Mouse (Mus musculus) midbrain, embryonic 12.5 days (tissue): ENCODE data around the gene Pitpnb. TPM values are rescaled to one million over a fixed set of nuclear protein-coding genes. Genes with fewer than 3 reads are reported as not detected.
A peak's percentile ranks its signal among the peaks of the same experiment; 100 is the strongest.

Experiments
- ATAC-seq: fragments of 200-750 bp; cut with Nextera tagmentation; 2 replicates; pipeline ENCODE4 v1.8.0; 2017; ENCODE audit warnings: low read depth, moderate TSS enrichment, moderate library complexity; ENCODE audit not compliant: low FRiP score
- H3K27ac ChIP-seq: fragments of 300-500 bp; sonication (generic); replicated peaks from 2 replicates; pipeline ENCODE4 v1.5.1; 2016; ENCODE audit warnings: mild to moderate bottlenecking
- H3K27me3 ChIP-seq: fragments of 300-500 bp; sonication (generic); 2 replicates; pipeline ENCODE4 v1.6.1; 2016; ENCODE audit warnings: mild to moderate bottlenecking
- H3K36me3 ChIP-seq: fragments of 300-500 bp; sonication (generic); 2 replicates; pipeline ENCODE4 v1.6.1; 2016
- H3K4me1 ChIP-seq: fragments of 300-500 bp; sonication (generic); 2 replicates; pipeline ENCODE4 v1.6.1; 2016
- H3K4me2 ChIP-seq: fragments of 300-500 bp; sonication (generic); replicated peaks from 2 replicates; pipeline ENCODE4 v1.6.1; 2016; ENCODE audit warnings: mild to moderate bottlenecking, moderate library complexity
- H3K4me3 ChIP-seq: fragments of 300-500 bp; sonication (generic); 2 replicates; pipeline ENCODE4 v1.5.1; 2016; ENCODE audit warnings: mild to moderate bottlenecking
- H3K9ac ChIP-seq: fragments of 300-500 bp; sonication (generic); replicated peaks from 2 replicates; pipeline ENCODE4 v1.6.1; 2016; ENCODE audit warnings: mild to moderate bottlenecking, moderate library complexity
- H3K9me3 ChIP-seq: fragments of 300-500 bp; sonication (generic); 2 replicates; pipeline ENCODE4 v1.6.1; 2016; ENCODE audit warnings: mild to moderate bottlenecking
- WGBS: fragments of 180-500 bp; shearing (Covaris S2); methylation state at CpG from one replicate; pipeline ENCODE4 v1.1.7; 2016; 5-methylcytosine and 5-hydroxymethylcytosine counted together
- polyA plus RNA-seq: library from polyadenylated mRNA; unstranded; fragments of >200 nt; fragmentation: Nextera tagmentation; extraction: Ambion mirVana; gene quantifications from 2 replicates; pipeline ENCODE4 v1.2.1, GENCODE M21; 2016

Gene Pitpnb
- polyA plus RNA-seq, 1 experiment from 2014 or later, result 110 TPM

DNA sequence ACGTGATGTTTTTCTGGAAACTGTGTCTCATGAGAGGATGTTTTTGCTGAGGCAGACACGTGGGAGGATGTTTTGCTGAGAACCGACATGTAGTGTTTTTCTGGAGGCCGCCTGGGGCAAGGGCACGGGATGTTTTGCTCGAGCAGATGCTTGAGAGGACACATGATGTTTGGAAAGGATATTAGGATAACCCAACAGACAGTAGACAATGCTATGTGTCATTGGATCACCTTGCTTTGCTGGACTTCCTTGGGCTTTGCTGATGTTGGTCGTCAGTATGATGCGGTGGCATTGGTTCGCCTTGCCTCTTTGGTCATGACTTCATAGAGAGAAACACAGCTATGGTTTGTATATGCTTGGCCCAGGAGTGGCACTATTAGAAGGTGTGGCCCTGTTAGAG lies 16.7 kb upstream of the Pitpnb start:
- no peak overlapping the region for H3K4me2 ChIP-seq

DNA sequence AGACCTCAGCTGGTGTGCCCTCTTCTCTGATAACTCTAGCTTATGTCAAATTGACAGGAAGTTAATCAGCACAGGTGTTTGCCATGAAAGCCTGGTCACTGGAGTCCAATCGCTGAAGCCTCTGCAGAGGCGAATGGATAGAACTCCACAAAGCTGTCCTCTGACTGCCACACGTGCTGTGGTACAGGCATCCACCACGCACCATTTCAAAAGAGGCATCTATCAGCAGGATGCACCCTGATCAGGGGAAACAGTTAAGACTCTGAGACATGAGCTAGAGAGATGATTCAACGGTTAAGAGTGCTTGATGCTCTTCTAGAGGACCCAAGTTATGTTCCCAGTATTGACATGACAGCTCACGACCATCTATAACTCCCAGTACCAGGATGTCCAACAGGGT lies 15.5 kb upstream of the Pitpnb start:
- Histone ChIP-seq H3K36me3 (no peaks in the 10 kb centered on the region), H3K27me3 (no peaks in the 10 kb centered on the region), H3K27ac (no peak overlapping the region), H3K9ac (no peak overlapping the region), H3K4me2 (no peak overlapping the region), H3K4me3 (no peak overlapping the region), H3K4me1 (no peaks in the 10 kb centered on the region), H3K9me3 (no peaks in the 10 kb centered on the region)
- 88% methylated on average over 6 of the region's 6 CpGs for WGBS
- ATAC-seq, result no peak

More for the DNA sequence above, 16.7 kb upstream of the Pitpnb start:
- H3K9me3 ChIP-seq, result no peaks in the 10 kb centered on the region
- no peak overlapping the region for H3K27ac ChIP-seq
- no peak overlapping the region for H3K9ac ChIP-seq
- H3K4me3 ChIP-seq, result no peak overlapping the region
- H3K4me1 ChIP-seq, result no peaks in the 10 kb centered on the region
- no peaks in the 10 kb centered on the region for H3K36me3 ChIP-seq
- WGBS, result 83% methylated on average over 9 of the region's 9 CpGs
- ATAC-seq, result no peak
- H3K27me3 ChIP-seq, result no peaks in the 10 kb centered on the region

- no peaks in the 10 kb centered on the region for H3K27me3 ChIP-seq
- no peaks in the 10 kb centered on the region for H3K9me3 ChIP-seq
- no peaks in the 10 kb centered on the region for H3K4me1 ChIP-seq
- H3K36me3 ChIP-seq, result no peaks in the 10 kb centered on the region
- ATAC-seq, result no peak
- no peak overlapping the region for H3K4me3 ChIP-seq
- H3K9ac ChIP-seq, result no peak overlapping the region
- H3K4me2 ChIP-seq, result no peak overlapping the region
- 89% methylated on average over 3 of the region's 3 CpGs for WGBS
- H3K27ac ChIP-seq, result no peak overlapping the region
Measured at GRCm38 (mm10) chr5:111317526-111317925, 13.0 kb upstream of the Pitpnb start.

- Histone ChIP-seq H3K4me1 (no peaks in the 10 kb centered on the region), H3K4me2 (no peak overlapping the region), H3K9me3 (no peaks in the 10 kb centered on the region), H3K9ac (no peak overlapping the region), H3K4me3 (no peak overlapping the region), H3K27ac (no peak overlapping the region), H3K27me3 (no peaks in the 10 kb centered on the region), H3K36me3 (no peaks in the 10 kb centered on the region)
- ATAC-seq, result no peak
- WGBS, result 67% methylated on average over 1 of the region's 1 CpGs
Measured at GRCm38 (mm10) chr5:111318946-111319345, 11.6 kb upstream of the Pitpnb start.

DNA sequence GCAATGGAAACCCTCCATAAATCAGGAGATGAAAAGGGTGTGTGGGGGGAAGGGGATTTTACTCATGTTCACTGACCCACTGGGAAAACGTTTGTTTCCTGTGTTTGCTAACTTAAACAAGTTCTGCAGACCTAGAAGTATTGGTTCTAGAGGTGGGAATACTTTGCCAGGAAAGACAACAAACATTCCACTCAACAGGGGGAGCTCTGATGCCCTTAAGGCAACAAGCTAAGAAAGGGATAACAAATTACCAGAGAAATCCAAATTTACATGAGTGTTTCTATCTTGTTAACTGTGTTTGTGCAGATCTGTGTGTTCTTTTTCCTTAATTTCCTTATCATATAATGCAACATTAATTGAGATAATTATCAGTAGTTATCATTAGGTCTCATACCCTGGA lies 4.8 kb upstream of the Pitpnb start:
- Histone ChIP-seq H3K4me1 (peaks cover 5% of the 10 kb centered on the region), H3K4me3 (no peak overlapping the region), H3K27ac (no peak overlapping the region), H3K9ac (no peak overlapping the region), H3K36me3 (no peaks in the 10 kb centered on the region), H3K9me3 (no peaks in the 10 kb centered on the region), H3K4me2 (no peak overlapping the region), H3K27me3 (no peaks in the 10 kb centered on the region)
- ATAC-seq, result no peak
- WGBS, result 29% methylated on average over 1 of the region's 1 CpGs

DNA sequence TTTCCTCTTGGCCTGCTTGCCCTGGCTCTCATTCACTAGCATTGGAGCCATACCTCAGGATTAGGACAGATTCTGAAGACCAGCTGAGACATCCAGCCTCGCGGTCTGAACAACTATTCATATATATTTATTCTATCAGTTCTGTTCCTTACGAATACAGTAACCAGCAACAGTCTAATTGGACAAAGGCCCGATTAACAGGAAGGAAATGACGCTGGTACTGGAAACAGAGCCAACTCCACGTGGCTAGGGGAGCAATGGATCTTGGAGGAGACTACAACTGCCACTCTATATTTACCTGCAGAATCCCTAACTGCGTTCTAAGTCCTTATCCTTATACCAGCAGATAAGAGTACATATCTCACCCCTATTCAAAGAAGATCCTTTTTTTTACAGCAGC lies 3.1 kb upstream of the Pitpnb start:
- H3K4me1 ChIP-seq, result peaks cover 16% of the 10 kb centered on the region
- no peak overlapping the region for H3K4me2 ChIP-seq
- H3K27ac ChIP-seq, result no peak overlapping the region
- no peak overlapping the region for H3K9ac ChIP-seq
- H3K27me3 ChIP-seq, result no peaks in the 10 kb centered on the region
- ATAC-seq, result no peak
- H3K4me3 ChIP-seq, result no peak overlapping the region
- H3K9me3 ChIP-seq, result no peaks in the 10 kb centered on the region
- no peaks in the 10 kb centered on the region for H3K36me3 ChIP-seq
- 89% methylated on average over 7 of the region's 7 CpGs for WGBS

DNA sequence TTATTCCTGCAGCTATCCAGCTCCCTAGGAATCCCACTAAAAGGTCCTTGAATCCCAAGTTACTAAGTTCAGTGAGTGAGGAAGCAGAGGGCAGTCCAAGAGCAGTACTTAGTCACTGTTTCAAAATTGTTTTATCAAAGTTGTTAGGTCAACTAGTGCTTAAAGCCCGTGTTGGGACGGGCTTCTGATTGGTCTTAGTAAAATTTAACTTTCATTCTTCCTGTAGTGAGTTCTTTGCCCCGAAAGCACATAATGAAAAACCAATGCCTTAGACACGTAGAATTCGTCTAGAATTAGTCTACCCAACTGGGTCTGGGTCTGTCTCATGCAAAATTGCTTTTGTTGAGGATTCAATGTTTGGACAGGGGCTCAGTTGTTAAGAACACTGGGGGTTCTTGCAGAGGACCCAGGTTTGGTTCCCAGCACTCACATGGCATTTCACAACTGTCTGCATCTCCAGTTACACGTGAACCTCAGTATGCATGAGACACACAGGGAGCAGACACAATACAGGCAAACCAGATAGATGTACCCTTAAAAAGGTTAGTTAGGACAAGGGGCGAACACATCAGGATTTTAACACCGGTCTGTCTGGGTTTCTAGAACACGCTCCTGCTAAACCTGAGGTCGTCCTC lies 664 bp upstream of the Pitpnb start:
- no peak for ATAC-seq
- Histone ChIP-seq H3K9me3 (no peaks in the 10 kb centered on the region), H3K4me3 (peak overlapping the region; percentile 94), H3K4me1 (peaks cover 19% of the 10 kb centered on the region), H3K36me3 (peaks cover 11% of the 10 kb centered on the region), H3K27ac (peak overlapping the region; percentile 67), H3K4me2 (peak overlapping the region; percentile 77), H3K27me3 (no peaks in the 10 kb centered on the region), H3K9ac (peak overlapping the region; percentile 53)
- WGBS, result 25% methylated on average over 10 of the region's 10 CpGs

DNA sequence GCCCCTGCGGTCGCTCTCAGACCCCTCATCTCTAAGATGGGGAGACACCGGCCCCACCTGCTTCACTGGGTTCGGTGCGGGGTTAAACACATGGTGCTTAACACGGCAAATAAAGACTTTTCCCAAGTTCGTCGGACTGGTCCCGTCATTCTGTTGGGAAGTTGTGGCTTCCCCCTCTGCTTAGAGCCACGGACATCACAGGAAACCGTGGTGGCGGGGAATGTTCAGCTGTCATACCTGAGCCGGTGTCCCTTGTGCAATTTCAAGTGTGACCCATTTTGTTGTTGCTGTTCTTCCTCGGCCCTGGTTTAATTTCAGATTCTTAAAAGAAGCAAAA lies 504 bp downstream of the Pitpnb start:
- no peak for ATAC-seq
- WGBS, result under 1% methylated on average over 14 of the region's 14 CpGs

GRCm38 (mm10) chr5:111335939-111336691 lies 5.6 kb downstream of the Pitpnb start:
- H3K36me3 ChIP-seq, result peaks cover 63% of the 10 kb centered on the region
- no peaks in the 10 kb centered on the region for H3K27me3 ChIP-seq
- no peak for ATAC-seq
- no peaks in the 10 kb centered on the region for H3K9me3 ChIP-seq
- H3K4me2 ChIP-seq, result no peak overlapping the region
- 95% methylated on average over 8 of the region's 8 CpGs for WGBS
- H3K9ac ChIP-seq, result no peak overlapping the region
- no peak overlapping the region for H3K27ac ChIP-seq
- peaks cover 14% of the 10 kb centered on the region for H3K4me1 ChIP-seq
- no peak overlapping the region for H3K4me3 ChIP-seq

More for the DNA sequence above, 504 bp downstream of the Pitpnb start:
- Histone ChIP-seq H3K4me1 (peaks cover 19% of the 10 kb centered on the region), H3K9me3 (no peaks in the 10 kb centered on the region), H3K4me3 (peak overlapping the region; percentile 94), H3K36me3 (peaks cover 18% of the 10 kb centered on the region), H3K4me2 (peak overlapping the region; percentile 77), H3K27me3 (no peaks in the 10 kb centered on the region), H3K27ac (peak overlapping the region; percentile 83), H3K9ac (peak overlapping the region; percentile 97)

DNA sequence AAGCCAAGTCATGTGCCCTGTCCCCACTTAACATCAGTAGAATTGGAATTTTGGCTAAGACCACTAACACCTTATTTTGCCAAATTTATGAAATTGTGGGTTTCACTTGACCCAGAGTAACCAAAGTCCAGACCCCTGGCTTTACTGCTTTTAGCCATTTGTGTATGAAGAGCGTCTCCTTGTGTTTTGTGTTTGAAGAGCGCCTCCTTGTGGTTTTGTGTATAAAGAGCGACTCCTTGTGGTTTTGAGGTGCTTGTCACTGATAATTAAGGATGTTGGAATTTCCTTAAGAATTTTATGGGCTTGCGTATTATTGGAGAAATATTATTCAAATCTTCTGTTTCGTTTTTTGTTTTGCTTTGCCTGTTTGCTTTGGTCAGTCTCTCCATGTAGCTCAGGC lies 11.0 kb downstream of the Pitpnb start:
- Histone ChIP-seq H3K4me3 (no peak overlapping the region), H3K9ac (no peak overlapping the region), H3K4me2 (no peak overlapping the region), H3K27me3 (no peaks in the 10 kb centered on the region), H3K9me3 (no peaks in the 10 kb centered on the region), H3K4me1 (no peaks in the 10 kb centered on the region), H3K36me3 (peaks cover 72% of the 10 kb centered on the region), H3K27ac (no peak overlapping the region)
- WGBS, result 49% methylated on average over 5 of the region's 5 CpGs
- no peak for ATAC-seq

- Histone ChIP-seq H3K4me3 (no peak overlapping the region), H3K27me3 (no peaks in the 10 kb centered on the region), H3K9ac (no peak overlapping the region), H3K4me2 (no peak overlapping the region), H3K27ac (no peak overlapping the region), H3K4me1 (no peaks in the 10 kb centered on the region), H3K36me3 (peaks cover 77% of the 10 kb centered on the region), H3K9me3 (no peaks in the 10 kb centered on the region)
- 92% methylated on average over 2 of the region's 2 CpGs for WGBS
- ATAC-seq, result no peak
Measured at GRCm38 (mm10) chr5:111344721-111345400, 14.3 kb downstream of the Pitpnb start.

DNA sequence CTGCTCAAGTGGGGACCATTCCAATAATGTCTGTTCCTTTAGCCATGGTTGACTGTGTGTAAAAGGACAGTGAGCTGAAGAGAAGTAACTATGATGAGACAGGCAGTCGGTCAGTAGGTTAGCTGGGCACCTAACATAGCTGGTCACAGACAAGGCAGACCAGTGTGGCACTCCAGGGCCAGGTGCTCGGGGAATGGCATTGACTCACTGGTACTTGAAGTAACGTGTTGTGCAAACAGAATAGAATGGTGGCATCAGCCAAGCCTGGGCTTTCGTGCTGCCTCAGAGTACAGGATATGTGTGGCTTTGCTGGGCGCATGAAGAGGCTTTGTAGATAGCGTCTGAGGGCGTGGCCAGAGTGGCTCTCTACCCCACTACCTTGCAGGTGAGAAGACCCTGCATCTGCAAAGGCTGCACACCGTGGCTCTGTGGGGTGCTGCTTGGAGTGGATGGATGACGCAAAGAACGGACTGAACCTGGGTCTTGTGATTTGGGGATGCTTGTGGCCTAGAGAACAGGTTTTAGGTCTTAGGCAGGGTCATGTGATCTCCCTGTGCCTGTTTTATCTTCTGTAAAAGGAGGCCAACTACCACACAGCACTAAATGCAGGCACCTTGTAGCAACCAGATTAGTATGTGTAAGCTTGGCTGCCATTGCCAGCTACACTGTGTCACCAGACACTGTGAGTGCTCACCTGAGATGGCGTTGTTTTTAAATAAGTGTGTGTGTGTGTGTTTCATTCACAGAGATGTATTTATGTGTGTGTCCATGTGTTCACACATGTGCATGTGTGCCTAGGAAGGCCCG lies 26.5 kb downstream of the Pitpnb start:
- no peak overlapping the region for H3K9ac ChIP-seq
- no peak overlapping the region for H3K27ac ChIP-seq
- no peak overlapping the region for H3K4me2 ChIP-seq
- whole genome bisulfite sequencing, result 96% methylated on average over 12 of the region's 12 CpGs
- no peaks in the 10 kb centered on the region for H3K27me3 ChIP-seq
- H3K9me3 ChIP-seq, result no peaks in the 10 kb centered on the region
- H3K4me1 ChIP-seq, result no peaks in the 10 kb centered on the region
- H3K36me3 ChIP-seq, result peaks cover 65% of the 10 kb centered on the region
- ATAC-seq, result no peak
- H3K4me3 ChIP-seq, result no peak overlapping the region
